Mouse (Mus musculus) embryonic facial prominence, embryonic 11.5 days (tissue): ENCODE data around the gene Mlycd. TPM values are rescaled to one million over a fixed set of nuclear protein-coding genes. Genes with fewer than 3 reads are reported as not detected.
A peak's percentile ranks its signal among the peaks of the same experiment; 100 is the strongest.

ENCODE experiments used
- ATAC-seq: fragments of 200-750 bp; cut with Nextera tagmentation; replicated peaks from 2 replicates; pipeline ENCODE4 v1.8.0; 2017; ENCODE audit warnings: low read depth; ENCODE audit not compliant: insufficient number of reproducible peaks, low FRiP score, low TSS enrichment
- DNase-seq: peaks from one replicate; pipeline ENCODE4 v3.0.0-alpha.2; 2015; ENCODE audit warnings: low spot score
- H3K27ac ChIP-seq: fragments of 300-500 bp; sonication (generic); replicated peaks from 2 replicates; pipeline ENCODE4 v1.5.1; 2014; ENCODE audit warnings: mild to moderate bottlenecking, low read depth, low read length, control low read depth
- H3K27me3 ChIP-seq: fragments of 300-500 bp; sonication (generic); 2 replicates; pipeline ENCODE4 v1.6.1; 2014; ENCODE audit warnings: mild to moderate bottlenecking, low read length, moderate library complexity, mixed read lengths; ENCODE audit not compliant: control insufficient read depth, insufficient read depth
- H3K36me3 ChIP-seq: fragments of 300-500 bp; sonication (generic); replicated peaks from 2 replicates; pipeline ENCODE4 v1.6.1; 2014; ENCODE audit warnings: low read depth, mild to moderate bottlenecking, low read length, moderate library complexity, mixed read lengths; ENCODE audit not compliant: control insufficient read depth, insufficient read depth
- H3K4me1 ChIP-seq: fragments of 300-500 bp; sonication (generic); 2 replicates; pipeline ENCODE4 v1.6.1; 2014; ENCODE audit warnings: low read length, mixed read lengths; ENCODE audit not compliant: control insufficient read depth, insufficient read depth
- H3K4me2 ChIP-seq: fragments of 300-500 bp; sonication (generic); 2 replicates; pipeline ENCODE4 v1.6.1; 2014; ENCODE audit warnings: low read depth, mild to moderate bottlenecking, control low read depth, low read length, moderate library complexity
- H3K4me3 ChIP-seq: fragments of 300-500 bp; sonication (generic); 2 replicates; pipeline ENCODE4 v1.5.1; 2014; ENCODE audit warnings: low read depth, low read length, control low read depth
- H3K9ac ChIP-seq: fragments of 300-500 bp; sonication (generic); replicated peaks from 2 replicates; pipeline ENCODE4 v1.6.1; 2014; ENCODE audit warnings: mild to moderate bottlenecking, control low read depth, low read length
- H3K9me3 ChIP-seq: fragments of 300-500 bp; sonication (generic); replicated peaks from 2 replicates; pipeline ENCODE4 v1.6.1; 2016; ENCODE audit warnings: mild to moderate bottlenecking, low read length, inconsistent platforms, mixed read lengths; ENCODE audit not compliant: control insufficient read depth
- WGBS: fragments of 180-500 bp; shearing (Covaris S2); extraction: QIAGEN DNeasy Blood & Tissue Kit; methylation state at CpG from one replicate; pipeline ENCODE4 v1.1.7; 2014; 5-methylcytosine and 5-hydroxymethylcytosine counted together
- polyA plus RNA-seq: library from polyadenylated mRNA; unstranded; fragments of >200 nt; fragmentation: Nextera tagmentation; extraction: Ambion mirVana; gene quantifications from 2 replicates; pipeline ENCODE4 v1.2.1, GENCODE M21; 2014

Mlycd gene
- polyA plus RNA-seq, 1 experiment from 2014 or later, result 10.4 TPM

DNA sequence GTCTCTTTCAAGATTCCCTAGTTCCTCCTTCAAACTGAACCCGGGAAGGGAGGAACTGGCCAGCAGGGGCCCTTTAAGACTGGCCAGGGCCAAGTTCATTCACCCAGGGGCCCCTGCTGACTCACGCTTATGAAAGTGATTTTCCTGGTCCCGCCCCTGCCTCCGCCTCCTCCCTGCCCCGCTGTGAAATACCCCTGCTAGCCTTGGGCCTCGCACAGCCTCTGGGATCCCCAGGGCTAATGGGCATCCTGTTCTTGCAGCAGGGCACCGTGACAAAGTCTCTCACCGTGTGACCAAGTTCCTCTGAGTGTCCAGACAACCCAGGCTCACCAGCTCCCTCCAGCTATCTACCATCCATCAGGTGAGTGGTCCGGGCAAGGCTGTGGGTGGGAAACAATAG lies 42.3 kb downstream of the Mlycd start:
- Histone ChIP-seq H3K9me3 (no peaks in the 10 kb centered on the region), H3K9ac (no peak overlapping the region), H3K27me3 (no peaks in the 10 kb centered on the region), H3K4me2 (no peak overlapping the region), H3K36me3 (no peaks in the 10 kb centered on the region), H3K4me3 (no peak overlapping the region), H3K27ac (no peak overlapping the region), H3K4me1 (peaks cover 2% of the 10 kb centered on the region; the same call in 1 of the 2 replicates)
- 23% methylated on average over 9 of the region's 9 CpGs for WGBS
- DNase-seq (no peak), ATAC-seq (no peak)

DNA sequence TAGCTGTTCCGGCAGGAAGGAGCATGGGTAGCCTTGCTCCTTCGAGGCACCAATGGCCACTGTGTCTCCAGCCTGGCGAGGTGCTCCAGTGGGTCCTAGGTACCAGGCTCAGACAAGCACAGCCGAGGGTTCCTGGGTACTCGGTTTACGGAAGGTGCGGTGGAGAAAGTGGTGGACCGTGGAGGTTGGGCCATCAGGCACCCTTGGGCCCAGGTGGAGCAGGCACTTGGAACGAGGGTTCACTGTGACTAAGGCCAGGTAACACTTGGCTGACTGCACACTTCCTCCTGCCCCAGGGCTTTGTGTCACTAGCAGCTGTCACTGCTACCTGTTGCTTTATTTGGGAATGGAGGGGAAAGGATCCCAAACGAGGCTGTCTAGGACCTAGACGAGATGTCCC lies 42.8 kb downstream of the Mlycd start:
- no peak overlapping the region for H3K27ac ChIP-seq
- H3K36me3 ChIP-seq, result no peaks in the 10 kb centered on the region
- H3K4me1 ChIP-seq, result peaks cover 2% of the 10 kb centered on the region; the same call in 1 of the 2 replicates
- H3K4me3 ChIP-seq, result no peak overlapping the region
- H3K9me3 ChIP-seq, result no peaks in the 10 kb centered on the region
- DNase-seq (no peak), ATAC-seq (no peak)
- H3K27me3 ChIP-seq, result no peaks in the 10 kb centered on the region
- H3K9ac ChIP-seq, result no peak overlapping the region
- WGBS, result 76% methylated on average over 11 of the region's 11 CpGs
- no peak overlapping the region for H3K4me2 ChIP-seq

DNA sequence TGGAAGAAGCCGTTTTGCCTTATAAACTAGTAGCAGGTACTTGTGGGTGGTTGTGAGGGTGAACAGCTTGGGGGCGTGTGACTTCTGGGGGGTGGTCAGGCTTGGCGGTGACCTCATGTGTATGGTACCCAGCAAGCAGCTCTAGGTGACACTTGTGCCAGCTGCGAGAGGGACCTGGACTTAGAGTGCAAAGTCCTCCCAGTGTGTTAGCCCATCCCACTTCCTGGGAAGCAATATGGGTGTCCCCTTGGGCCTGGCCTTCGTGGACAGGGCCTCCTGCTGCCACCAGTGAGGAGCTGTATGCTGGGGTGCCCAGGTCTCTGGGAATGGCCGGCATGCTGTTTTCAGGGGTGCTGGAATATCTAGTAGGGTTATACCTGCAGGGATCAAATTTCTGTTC lies 44.2 kb downstream of the Mlycd start:
- DNase-seq (no peak), ATAC-seq (no peak)
- Histone ChIP-seq H3K4me2 (no peak overlapping the region), H3K9me3 (no peaks in the 10 kb centered on the region), H3K9ac (no peak overlapping the region), H3K4me3 (no peak overlapping the region), H3K36me3 (no peaks in the 10 kb centered on the region), H3K27ac (no peak overlapping the region), H3K27me3 (no peaks in the 10 kb centered on the region), H3K4me1 (peaks cover 2% of the 10 kb centered on the region; the same call in 1 of the 2 replicates)
- 82% methylated on average over 6 of the region's 6 CpGs for WGBS

- H3K27me3 ChIP-seq, result no peaks in the 10 kb centered on the region
- ATAC-seq (no peak), DNase-seq (no peak)
- peaks cover 2% of the 10 kb centered on the region; the same call in 1 of the 2 replicates for H3K4me1 ChIP-seq
- no peaks in the 10 kb centered on the region for H3K36me3 ChIP-seq
- H3K27ac ChIP-seq, result no peak overlapping the region
- H3K4me3 ChIP-seq, result no peak overlapping the region
- WGBS, result 87% methylated on average over 2 of the region's 2 CpGs
- H3K4me2 ChIP-seq, result no peak overlapping the region
- H3K9ac ChIP-seq, result no peak overlapping the region
- H3K9me3 ChIP-seq, result no peaks in the 10 kb centered on the region
Measured at GRCm38 (mm10) chr8:119439424-119439823, 44.7 kb downstream of the Mlycd start.

DNA sequence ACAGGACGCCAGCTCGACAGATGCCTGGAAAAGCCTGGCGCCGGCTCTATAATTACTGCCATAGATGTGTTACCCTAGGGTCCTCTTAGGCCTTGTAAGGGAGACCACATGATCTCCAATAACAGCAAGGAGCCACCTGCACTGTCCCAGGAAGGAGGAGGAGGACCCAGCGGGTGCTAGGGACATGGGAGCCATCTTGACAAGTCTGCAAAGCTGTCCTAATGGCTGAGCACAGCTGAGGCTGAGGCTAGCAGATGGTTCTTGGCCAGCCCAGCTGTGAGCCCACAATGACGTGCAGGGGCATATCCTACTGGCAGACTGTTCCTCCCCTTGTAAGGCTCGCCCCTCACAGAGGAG lies 45.2 kb downstream of the Mlycd start:
- H3K4me3 ChIP-seq, result no peak overlapping the region
- WGBS, result 57% methylated on average over 7 of the region's 7 CpGs
- no peak overlapping the region for H3K9ac ChIP-seq
- no peaks in the 10 kb centered on the region for H3K9me3 ChIP-seq
- ATAC-seq (0 out of 2 replicates have a peak, but pooled peaks have one; percentile 17), DNase-seq (peak; percentile 28)
- H3K4me2 ChIP-seq, result no peak overlapping the region
- no peaks in the 10 kb centered on the region for H3K36me3 ChIP-seq
- H3K27me3 ChIP-seq, result no peaks in the 10 kb centered on the region
- no peak overlapping the region for H3K27ac ChIP-seq
- H3K4me1 ChIP-seq, result peaks cover 2% of the 10 kb centered on the region; the same call in 1 of the 2 replicates

- H3K36me3 ChIP-seq, result no peaks in the 10 kb centered on the region
- H3K9me3 ChIP-seq, result no peaks in the 10 kb centered on the region
- peak overlapping the region; percentile 21; the same call in 1 of the 2 replicates for H3K4me2 ChIP-seq
- peaks cover 2% of the 10 kb centered on the region; the same call in 1 of the 2 replicates for H3K4me1 ChIP-seq
- ATAC-seq (no peak; the same call in 1 of the 2 replicates), DNase-seq (peak; percentile 91)
- no peak overlapping the region for H3K9ac ChIP-seq
- H3K27me3 ChIP-seq, result no peaks in the 10 kb centered on the region
- H3K27ac ChIP-seq, result no peak overlapping the region
- 11% methylated on average over 16 of the region's 16 CpGs for WGBS
- no peak overlapping the region for H3K4me3 ChIP-seq
Measured at GRCm38 (mm10) chr8:119440250-119440951, 45.7 kb downstream of the Mlycd start.

- Histone ChIP-seq H3K9me3 (no peaks in the 10 kb centered on the region), H3K36me3 (no peaks in the 10 kb centered on the region), H3K4me3 (no peak overlapping the region), H3K9ac (no peak overlapping the region), H3K4me1 (peaks cover 2% of the 10 kb centered on the region; the same call in 1 of the 2 replicates), H3K27ac (no peak overlapping the region), H3K4me2 (no peak overlapping the region; the same call in 1 of the 2 replicates), H3K27me3 (no peaks in the 10 kb centered on the region)
- DNase-seq, result no peak
- ATAC-seq, result no peak; the same call in 1 of the 2 replicates
- WGBS, result 46% methylated on average over 1 of the region's 1 CpGs
Measured at GRCm38 (mm10) chr8:119440952-119441270, 46.2 kb downstream of the Mlycd start.

- Histone ChIP-seq H3K36me3 (no peaks in the 10 kb centered on the region), H3K9ac (no peak overlapping the region), H3K4me3 (no peak overlapping the region), H3K9me3 (no peaks in the 10 kb centered on the region), H3K27me3 (no peaks in the 10 kb centered on the region; the same call in 1 of the 2 replicates), H3K4me1 (peaks cover 2% of the 10 kb centered on the region; the same call in 1 of the 2 replicates), H3K27ac (no peak overlapping the region), H3K4me2 (no peak overlapping the region)
- no peak for ATAC-seq
- no peak for DNase-seq
- 70% methylated on average over 5 of the region's 5 CpGs for WGBS
Measured at GRCm38 (mm10) chr8:119442013-119442412, 47.3 kb downstream of the Mlycd start.
